Mouse (Mus musculus): ENCODE measurements around the gene Cfap298. TPM values are rescaled to one million over a fixed set of nuclear protein-coding genes. Genes with fewer than 3 reads are reported as not detected.
A peak's percentile ranks its signal among the peaks of the same experiment; 100 is the strongest.

Cfap298 gene
- polyA plus RNA-seq, 1 experiment from 2014 or later = 16.1 TPM

GRCm38 (mm10) chr16:90953147-90953546 is 18.2 kb upstream of the Cfap298 start:
- H3K9me3 ChIP-seq (replicated peaks; ENCODE audit: control insufficient read depth, low read length) = no peaks in the 10 kb centered on the region
- ATAC-seq (ENCODE audit: low read depth) = no peak
- no peak overlapping the region for H3K9ac ChIP-seq (ENCODE audit: low read depth, low read length)
- H3K27ac ChIP-seq (ENCODE audit: low read length) = no peak overlapping the region
- H3K4me2 ChIP-seq (ENCODE audit: low read depth, low read length) = no peak overlapping the region
- WGBS (ENCODE audit: insufficient replicate concordance) = 88% methylated on average over 9 of the region's 9 CpGs
- no peaks in the 10 kb centered on the region for H3K4me1 ChIP-seq (ENCODE audit: control insufficient read depth, low read depth, low read length)
- no peaks in the 10 kb centered on the region for H3K27me3 ChIP-seq (ENCODE audit: control insufficient read depth, insufficient read depth, low read depth, low read length)
- H3K36me3 ChIP-seq (ENCODE audit: control insufficient read depth, insufficient read depth) = peaks cover 36% of the 10 kb centered on the region
- H3K4me3 ChIP-seq (ENCODE audit: low read depth, low read length) = no peak overlapping the region

GRCm38 (mm10) chr16:90950354-90950963 is 15.5 kb upstream of the Cfap298 start:
- Histone ChIP-seq H3K9me3 (replicated peaks; ENCODE audit: control insufficient read depth, low read length) (no peaks in the 10 kb centered on the region), H3K9ac (ENCODE audit: low read depth, low read length) (no peak overlapping the region), H3K27me3 (ENCODE audit: control insufficient read depth, insufficient read depth, low read depth, low read length) (no peaks in the 10 kb centered on the region), H3K4me3 (ENCODE audit: low read depth, low read length) (no peak overlapping the region), H3K4me1 (ENCODE audit: control insufficient read depth, low read depth, low read length) (no peaks in the 10 kb centered on the region), H3K27ac (ENCODE audit: low read length) (no peak overlapping the region), H3K4me2 (ENCODE audit: low read depth, low read length) (no peak overlapping the region), H3K36me3 (ENCODE audit: control insufficient read depth, insufficient read depth) (peaks cover 34% of the 10 kb centered on the region)
- 46% methylated on average over 17 of the region's 17 CpGs for WGBS (ENCODE audit: insufficient replicate concordance)
- ATAC-seq (ENCODE audit: low read depth) = no peak

GRCm38 (mm10) chr16:90946977-90947376 is 12.1 kb upstream of the Cfap298 start:
- H3K27ac ChIP-seq (ENCODE audit: low read length) = no peak overlapping the region
- H3K4me2 ChIP-seq (ENCODE audit: low read depth, low read length) = no peak overlapping the region
- H3K27me3 ChIP-seq (ENCODE audit: control insufficient read depth, insufficient read depth, low read depth, low read length) = no peaks in the 10 kb centered on the region
- WGBS (ENCODE audit: insufficient replicate concordance) = 91% methylated on average over 8 of the region's 8 CpGs
- ATAC-seq (ENCODE audit: low read depth) = no peak
- no peaks in the 10 kb centered on the region for H3K9me3 ChIP-seq (replicated peaks; ENCODE audit: control insufficient read depth, low read length)
- H3K36me3 ChIP-seq (ENCODE audit: control insufficient read depth, insufficient read depth) = peaks cover 41% of the 10 kb centered on the region
- no peaks in the 10 kb centered on the region for H3K4me1 ChIP-seq (ENCODE audit: control insufficient read depth, low read depth, low read length)
- H3K9ac ChIP-seq (ENCODE audit: low read depth, low read length) = no peak overlapping the region
- H3K4me3 ChIP-seq (ENCODE audit: low read depth, low read length) = no peak overlapping the region

- Histone ChIP-seq H3K4me2 (ENCODE audit: low read depth, low read length) (no peak overlapping the region), H3K4me3 (ENCODE audit: low read depth, low read length) (no peak overlapping the region), H3K4me1 (ENCODE audit: control insufficient read depth, low read depth, low read length) (no peaks in the 10 kb centered on the region), H3K27ac (ENCODE audit: low read length) (no peak overlapping the region), H3K9me3 (replicated peaks; ENCODE audit: control insufficient read depth, low read length) (no peaks in the 10 kb centered on the region), H3K36me3 (ENCODE audit: control insufficient read depth, insufficient read depth) (peaks cover 41% of the 10 kb centered on the region), H3K27me3 (ENCODE audit: control insufficient read depth, insufficient read depth, low read depth, low read length) (no peaks in the 10 kb centered on the region), H3K9ac (ENCODE audit: low read depth, low read length) (no peak overlapping the region)
- 91% methylated on average over 7 of the region's 7 CpGs for WGBS (ENCODE audit: insufficient replicate concordance)
- no peak for ATAC-seq (ENCODE audit: low read depth)
Measured at GRCm38 (mm10) chr16:90941246-90941645, 6.3 kb upstream of the Cfap298 start.

- under 1% methylated on average over 38 of the region's 38 CpGs for WGBS (ENCODE audit: insufficient replicate concordance)
- Histone ChIP-seq H3K9me3 (replicated peaks; ENCODE audit: control insufficient read depth, low read length) (no peaks in the 10 kb centered on the region), H3K9ac (ENCODE audit: low read depth, low read length) (peak overlapping the region; percentile 85), H3K4me2 (ENCODE audit: low read depth, low read length) (peak overlapping the region; percentile 96), H3K4me1 (ENCODE audit: control insufficient read depth, low read depth, low read length) (peaks cover 2% of the 10 kb centered on the region), H3K27ac (ENCODE audit: low read length) (peak overlapping the region; percentile 69), H3K36me3 (ENCODE audit: control insufficient read depth, insufficient read depth) (peaks cover 13% of the 10 kb centered on the region), H3K27me3 (ENCODE audit: control insufficient read depth, insufficient read depth, low read depth, low read length) (no peaks in the 10 kb centered on the region), H3K4me3 (ENCODE audit: low read depth, low read length) (peak overlapping the region; percentile 90)
- ATAC-seq (ENCODE audit: low read depth) = peak; percentile 58
Measured at GRCm38 (mm10) chr16:90934193-90934686, 674 bp downstream of the Cfap298 start.

GRCm38 (mm10) chr16:90933534-90934176 is 1.3 kb downstream of the Cfap298 start:
- WGBS (ENCODE audit: insufficient replicate concordance) = 19% methylated on average over 13 of the region's 13 CpGs
- Histone ChIP-seq H3K9ac (ENCODE audit: low read depth, low read length) (peak overlapping the region; percentile 85), H3K36me3 (ENCODE audit: control insufficient read depth, insufficient read depth) (peaks cover 11% of the 10 kb centered on the region), H3K27ac (ENCODE audit: low read length) (peak overlapping the region; percentile 69), H3K4me3 (ENCODE audit: low read depth, low read length) (peak overlapping the region; percentile 90), H3K9me3 (replicated peaks; ENCODE audit: control insufficient read depth, low read length) (no peaks in the 10 kb centered on the region), H3K4me2 (ENCODE audit: low read depth, low read length) (peak overlapping the region; percentile 96), H3K27me3 (ENCODE audit: control insufficient read depth, insufficient read depth, low read depth, low read length) (no peaks in the 10 kb centered on the region), H3K4me1 (ENCODE audit: control insufficient read depth, low read depth, low read length) (peaks cover 2% of the 10 kb centered on the region)
- no peak for ATAC-seq (ENCODE audit: low read depth)

GRCm38 (mm10) chr16:90927446-90927845 is 7.5 kb downstream of the Cfap298 start:
- no peak overlapping the region for H3K4me3 ChIP-seq (ENCODE audit: low read depth, low read length)
- H3K36me3 ChIP-seq (ENCODE audit: control insufficient read depth, insufficient read depth) = no peaks in the 10 kb centered on the region
- H3K27ac ChIP-seq (ENCODE audit: low read length) = no peak overlapping the region
- H3K4me2 ChIP-seq (ENCODE audit: low read depth, low read length) = no peak overlapping the region
- H3K9me3 ChIP-seq (replicated peaks; ENCODE audit: control insufficient read depth, low read length) = no peaks in the 10 kb centered on the region
- 82% methylated on average over 4 of the region's 4 CpGs for WGBS (ENCODE audit: insufficient replicate concordance)
- no peak overlapping the region for H3K9ac ChIP-seq (ENCODE audit: low read depth, low read length)
- H3K27me3 ChIP-seq (ENCODE audit: control insufficient read depth, insufficient read depth, low read depth, low read length) = no peaks in the 10 kb centered on the region
- ATAC-seq (ENCODE audit: low read depth) = no peak
- H3K4me1 ChIP-seq (ENCODE audit: control insufficient read depth, low read depth, low read length) = no peaks in the 10 kb centered on the region

GRCm38 (mm10) chr16:90925461-90925860 is 9.5 kb downstream of the Cfap298 start:
- Histone ChIP-seq H3K4me3 (ENCODE audit: low read depth, low read length) (no peak overlapping the region), H3K4me1 (ENCODE audit: control insufficient read depth, low read depth, low read length) (no peaks in the 10 kb centered on the region), H3K9ac (ENCODE audit: low read depth, low read length) (no peak overlapping the region), H3K27ac (ENCODE audit: low read length) (no peak overlapping the region), H3K36me3 (ENCODE audit: control insufficient read depth, insufficient read depth) (no peaks in the 10 kb centered on the region), H3K4me2 (ENCODE audit: low read depth, low read length) (no peak overlapping the region), H3K27me3 (ENCODE audit: control insufficient read depth, insufficient read depth, low read depth, low read length) (no peaks in the 10 kb centered on the region), H3K9me3 (replicated peaks; ENCODE audit: control insufficient read depth, low read length) (no peaks in the 10 kb centered on the region)
- no peak for ATAC-seq (ENCODE audit: low read depth)
- 28% methylated on average over 5 of the region's 5 CpGs for WGBS (ENCODE audit: insufficient replicate concordance)

GRCm38 (mm10) chr16:90924606-90925370 is 10.1 kb downstream of the Cfap298 start:
- no peak overlapping the region for H3K27ac ChIP-seq (ENCODE audit: low read length)
- H3K9ac ChIP-seq (ENCODE audit: low read depth, low read length) = no peak overlapping the region
- H3K36me3 ChIP-seq (ENCODE audit: control insufficient read depth, insufficient read depth) = no peaks in the 10 kb centered on the region
- H3K4me1 ChIP-seq (ENCODE audit: control insufficient read depth, low read depth, low read length) = no peaks in the 10 kb centered on the region
- no peaks in the 10 kb centered on the region for H3K9me3 ChIP-seq (replicated peaks; ENCODE audit: control insufficient read depth, low read length)
- no peaks in the 10 kb centered on the region for H3K27me3 ChIP-seq (ENCODE audit: control insufficient read depth, insufficient read depth, low read depth, low read length)
- H3K4me2 ChIP-seq (ENCODE audit: low read depth, low read length) = no peak overlapping the region
- ATAC-seq (ENCODE audit: low read depth) = peak; percentile 45
- no peak overlapping the region for H3K4me3 ChIP-seq (ENCODE audit: low read depth, low read length)
- WGBS (ENCODE audit: insufficient replicate concordance) = 69% methylated on average over 13 of the region's 13 CpGs
